Mouse (Mus musculus): Measurements from ENCODE around the gene Fga.

GRCm38 (mm10) chr3:83025475-83026301 is at the start of gene Fga:
- no peak for TF ChIP-seq ZMIZ1 (IDR thresholded peaks at IDR 0.05; ENCODE audit: low read depth, low read length)
- TF ChIP-seq CHD2 (IDR thresholded peaks at IDR 0.05; ENCODE audit: low read length) = no peak
- TF ChIP-seq CTCF (IDR thresholded peaks at IDR 0.05 in 2 of 3, conservative IDR thresholded peaks at IDR 0.05 in 1 of 3; ENCODE audit: control insufficient read depth in 1 of 3, insufficient read depth in 1 of 3, low read depth in 2 of 3, low read length in 3 of 3, poor library complexity in 1 of 3, severe bottlenecking in 1 of 3) = no peak
- no peak for TF ChIP-seq MAZ (IDR thresholded peaks at IDR 0.05; ENCODE audit: low read depth, low read length)
- TF ChIP-seq JUND (IDR thresholded peaks at IDR 0.05; ENCODE audit: low read depth, low read length) = no peak
- no peak for TF ChIP-seq KAT2A (conservative IDR thresholded peaks at IDR 0.05; ENCODE audit: low read depth, low read length)
- no peak for TF ChIP-seq POLR2A (IDR thresholded peaks at IDR 0.05; ENCODE audit: control insufficient read depth in 1 of 2, insufficient read depth in 1 of 2, low read depth in 1 of 2, low read length in 2 of 2, poor library complexity in 1 of 2)
- no peak for TF ChIP-seq EP300 (IDR thresholded peaks at IDR 0.05; ENCODE audit: low read depth in 1 of 2, low read length in 2 of 2)
- TF ChIP-seq MAFK (IDR thresholded peaks at IDR 0.05; ENCODE audit: borderline replicate concordance, low read depth, low read length) = no peak

All from MEL (cell line).